1 mouse cellular context compared by ENCODE assay signal in the genomic region with DNA sequence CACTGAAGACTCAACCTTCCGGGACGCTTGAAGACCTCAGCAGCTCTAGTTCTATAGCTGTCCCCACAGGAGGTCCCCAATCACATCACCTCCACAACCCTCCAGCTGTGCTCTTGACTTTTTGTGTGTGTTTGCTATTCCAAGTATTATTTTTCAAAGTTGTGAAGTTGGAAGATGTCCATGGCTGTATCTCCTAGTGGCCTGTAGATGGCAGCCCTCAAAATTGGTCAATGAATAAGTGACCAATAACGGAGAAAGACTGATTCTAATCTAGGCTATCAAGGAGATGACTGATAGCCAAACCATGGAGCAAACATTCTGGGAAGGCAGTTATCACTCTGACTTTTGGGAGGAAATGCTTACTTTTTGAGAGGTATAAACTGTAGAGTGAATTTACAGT.
TF ChIP-seq lines count a peak whose summit lies in the region.

No protein-coding gene starts in this region.

TF ChIP-seq in MEL, 35 proteins besides CTCF, POLR2A, EP300 and RAD21 (continued from another document):
- 0 out of 2 replicates have a peak, but pooled peaks have one; percentile 15 for TF ChIP-seq ZC3H11A (IDR thresholded peaks at IDR 0.05; ENCODE audit: low read depth, low read length)
